Mouse (Mus musculus): ENCODE results near the gene Ifnb1.

Gene Ifnb1

GRCm38 (mm10) chr4:88496321-88497018 is 26.1 kb downstream of the Ifnb1 start:
- no peak for DNase-seq

- DNase-seq, result no peak
Measured at GRCm38 (mm10) chr4:88489622-88490021, 33.0 kb downstream of the Ifnb1 start.

GRCm38 (mm10) chr4:88488107-88488506 is 34.5 kb downstream of the Ifnb1 start:
- DNase-seq, result no peak

GRCm38 (mm10) chr4:88480130-88480529 is 42.4 kb downstream of the Ifnb1 start:
- no peak for DNase-seq

- DNase-seq, result no peak
Measured at GRCm38 (mm10) chr4:88478809-88479186, 43.8 kb downstream of the Ifnb1 start.

GRCm38 (mm10) chr4:88478177-88478808 is 44.3 kb downstream of the Ifnb1 start:
- DNase-seq, result no peak

GRCm38 (mm10) chr4:88476511-88477210 is 45.9 kb downstream of the Ifnb1 start:
- DNase-seq, result no peak

- DNase-seq, result no peak
Measured at GRCm38 (mm10) chr4:88476084-88476483, 46.5 kb downstream of the Ifnb1 start.

All from right cerebral cortex, postnatal 25 days (tissue).